Mouse (Mus musculus): Measurements from ENCODE around the gene Ppp1r12b.

- no peak for TF ChIP-seq CTCF (IDR thresholded peaks at IDR 0.05; ENCODE audit: borderline replicate concordance, insufficient read depth, low read depth, low read length)
- TF ChIP-seq POLR2A (IDR thresholded peaks at IDR 0.05; ENCODE audit: borderline replicate concordance, insufficient read depth, low read length) = no peak
Measured at GRCm38 (mm10) chr1:134726480-134726879, 229.3 kb downstream of the Ppp1r12b start.
